Mouse (Mus musculus): ENCODE results near the gene Tex46. TPM values are rescaled to one million over a fixed set of nuclear protein-coding genes. Genes with fewer than 3 reads are reported as not detected.

Tex46 gene
- not detected for total RNA-seq (2023)

GRCm38 (mm10) chr4:136610387-136610856 lies at the start of gene Tex46:
Tex46 (plus strand) TSS chr4:136610437.

GRCm38 (mm10) chr4:136602568-136602967 lies 7.7 kb upstream of the Tex46 start, which contains the start of gene Kdm1a:
Kdm1a (minus strand) TSS chr4:136602723.

GRCm38 (mm10) chr4:136622388-136622787 lies 12.2 kb downstream of the Tex46 start, which contains the start of gene Lactbl1:
Lactbl1 (plus strand) TSS chr4:136622621.

Other genes starting within 250 kb of the Tex46 start
- gene Htr1d, start 186.9 kb upstream of the Tex46 start, total RNA-seq (2023) = not detected
- gene 6030445D17Rik, start 148.2 kb upstream of the Tex46 start, total RNA-seq (2023) = not detected
- 10 to 100 TPM; 11.8 to 13.0 TPM for gene Luzp1, start 140.7 kb upstream of the Tex46 start, total RNA-seq (2023)
- 10 to 100 TPM; 39.5 to 46.0 TPM for gene Kdm1a, start 7.7 kb upstream of the Tex46 start, total RNA-seq (2023)
- not detected for gene Lactbl1, start 12.2 kb downstream of the Tex46 start, total RNA-seq (2023)
- under 1 TPM in 1 of 2 experiments, not detected in 1; 0.18 TPM for gene Ephb2, start 225.6 kb downstream of the Tex46 start, total RNA-seq (2023)

Data from monocyte, adult 59 days (primary cell).